Mouse (Mus musculus): Measurements from ENCODE around the gene Lclat1. TPM values are rescaled to one million over a fixed set of nuclear protein-coding genes. Genes with fewer than 3 reads are reported as not detected.

Gene Lclat1
- total and polyA plus RNA-seq, 3 experiments = 6.3 to 9.6 (median 7.0) TPM

DNA sequence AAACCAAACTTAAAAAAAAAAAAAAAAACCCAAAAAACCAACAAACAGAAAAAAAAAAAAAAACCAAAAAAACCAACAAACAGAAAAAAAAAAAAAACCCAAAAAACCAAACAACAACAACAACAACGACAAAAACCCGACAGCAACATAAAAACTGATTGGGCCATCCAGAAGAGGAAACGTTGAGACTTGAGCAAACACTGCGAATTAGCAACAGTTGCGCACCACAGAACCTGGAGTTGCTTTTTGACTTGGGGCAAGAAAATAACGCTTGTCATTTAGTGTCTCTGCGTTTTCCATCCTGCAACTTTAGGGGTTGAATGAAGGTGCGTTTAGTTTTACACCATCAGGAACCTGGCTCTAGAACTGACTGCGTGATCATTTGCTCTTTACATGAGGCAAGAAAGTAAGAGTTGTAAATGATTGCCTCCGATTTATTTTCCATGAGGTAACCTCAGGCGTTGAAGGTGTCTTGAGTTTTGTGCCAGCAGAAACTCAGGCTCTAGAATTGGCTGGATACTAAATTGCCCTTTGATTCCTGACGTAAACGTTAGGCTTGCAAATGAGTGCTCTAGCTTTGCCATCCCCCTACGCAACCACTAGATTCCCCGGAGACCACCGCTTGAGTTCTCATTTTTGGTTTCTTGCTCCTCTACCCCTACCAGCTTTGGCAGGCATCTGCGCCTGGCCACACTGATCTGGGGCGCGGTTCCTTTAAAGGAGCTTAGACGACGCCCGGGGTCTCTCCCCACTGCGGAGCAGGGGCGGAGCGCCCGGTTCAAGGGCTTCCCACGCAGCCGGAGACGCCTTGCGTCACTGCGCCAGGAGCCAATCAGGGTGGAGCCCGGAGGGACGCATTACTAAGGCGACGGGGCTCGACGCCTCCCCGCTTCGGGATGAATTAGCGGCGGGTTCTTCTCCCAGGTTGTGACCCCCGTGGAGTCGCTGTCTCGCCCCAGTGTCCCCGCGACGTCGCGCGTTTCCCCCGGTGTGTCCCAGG, at the start of gene Lclat1 (continued):
- no peak for TF ChIP-seq BHLHE40 (IDR thresholded peaks at IDR 0.05; ENCODE audit: low read depth, low read length)
- TF ChIP-seq NRF1 (IDR thresholded peaks at IDR 0.05; ENCODE audit: low read depth, low read length) = peak; percentile 60

DNA sequence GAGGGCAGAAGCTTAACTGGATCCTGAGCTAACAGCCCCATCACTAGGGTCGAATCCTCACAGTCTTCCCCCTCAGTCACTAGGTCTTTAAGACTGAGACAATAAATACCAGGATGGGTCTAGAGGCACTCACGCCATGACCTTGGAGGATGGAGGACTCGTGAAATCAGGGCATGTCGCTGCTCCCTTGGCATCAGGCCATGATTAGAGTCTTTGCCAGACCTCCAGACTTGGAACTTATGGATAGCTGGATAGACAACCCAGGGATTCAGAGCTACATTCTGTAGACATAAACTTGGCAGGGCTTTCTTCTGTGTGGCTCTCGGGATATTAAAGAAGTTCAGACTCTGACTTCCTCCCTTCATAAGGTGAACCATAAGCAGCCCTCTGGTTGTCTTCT, 49.5 kb upstream of the Lclat1 start:
- dilution Hi-C loops (cut with MboI; ENCODE audit: extremely low pct_ligation_motif_present, extremely low pct_unique_long_range_greater_than_20kb, low sequenced_read_pairs) = no loop called here
- H3K4me3 ChIP-seq (replicated peaks in 1 of 3; ENCODE audit: low read depth in 2 of 3, low read length in 2 of 3, poor library complexity in 1 of 3) = no peak overlapping the region
- no peaks in the 10 kb centered on the region for H3K79me2 ChIP-seq (replicated peaks; ENCODE audit: control insufficient read depth, extremely low read depth, insufficient read depth, poor library complexity, severe bottlenecking)
- H3K36me3 ChIP-seq (replicated peaks in 1 of 2; ENCODE audit: control insufficient read depth in 1 of 2, insufficient read depth in 1 of 2, low read length in 1 of 2) = no peaks in the 10 kb centered on the region
- TF ChIP-seq CHD2 (IDR thresholded peaks at IDR 0.05; ENCODE audit: low read length) (no peak), ETS1 (conservative IDR thresholded peaks at IDR 0.05; ENCODE audit: low read depth, low read length) (no peak), CTCF (conservative IDR thresholded peaks at IDR 0.05 in 1 of 2, IDR thresholded peaks at IDR 0.05 in 1 of 2; ENCODE audit: low read depth in 2 of 2, low read length in 2 of 2) (no peak), RCOR1 (conservative IDR thresholded peaks at IDR 0.05; ENCODE audit: low read depth, low read length) (no peak), ZNF384 (IDR thresholded peaks at IDR 0.05; ENCODE audit: low read depth, low read length) (no peak), MXI1 (IDR thresholded peaks at IDR 0.05; ENCODE audit: low read depth, low read length) (no peak), POLR2A (IDR thresholded peaks at IDR 0.05; ENCODE audit: low read depth, low read length) (no peak), MAX (IDR thresholded peaks at IDR 0.05; ENCODE audit: low read length) (no peak), ELF1 (IDR thresholded peaks at IDR 0.05; ENCODE audit: low read depth, low read length) (no peak), MEF2A (IDR thresholded peaks at IDR 0.05; ENCODE audit: borderline replicate concordance, low read depth, low read length) (no peak), CHD1 (IDR thresholded peaks at IDR 0.05; ENCODE audit: low read depth, low read length) (no peak), ZKSCAN1 (IDR thresholded peaks at IDR 0.05; ENCODE audit: borderline replicate concordance, low read depth, low read length) (no peak), ZMIZ1 (IDR thresholded peaks at IDR 0.05; ENCODE audit: low read depth, low read length) (no peak), UBTF (IDR thresholded peaks at IDR 0.05; ENCODE audit: low read depth, low read length) (no peak)
- no peaks in the 10 kb centered on the region for H3K9me3 ChIP-seq (replicated peaks; ENCODE audit: low read length)
- H3K27me3 ChIP-seq (replicated peaks) = no peaks in the 10 kb centered on the region
- no peak overlapping the region for H3K27ac ChIP-seq (ENCODE audit: insufficient read depth, low read depth)
- no peak for DNase-seq (ENCODE audit: extremely low read depth)
- in situ Hi-C loops (cut with MboI; ENCODE audit: low pct_ligation_motif_present, low pct_unique_long_range_greater_than_20kb, low sequenced_read_pairs) = no loop called here
- no peak overlapping the region for H3K4me2 ChIP-seq (ENCODE audit: insufficient read depth, low read depth, poor library complexity, severe bottlenecking)
- no peak overlapping the region for H3K9ac ChIP-seq (ENCODE audit: insufficient read depth, low read depth)
- peaks cover 0 to 19% of the 10 kb centered on the region in 2 experiments; a peak in 2 of 4 replicates for H3K4me1 ChIP-seq (ENCODE audit: control insufficient read depth in 1 of 2, insufficient read depth in 2 of 2)

GRCm38 (mm10) chr17:73060224-73060896, 47.4 kb upstream of the Lclat1 start:
- Histone ChIP-seq H3K27me3 (replicated peaks) (no peaks in the 10 kb centered on the region), H3K4me3 (replicated peaks in 1 of 3; ENCODE audit: low read depth in 2 of 3, low read length in 2 of 3, poor library complexity in 1 of 3) (no peak overlapping the region), H3K36me3 (replicated peaks in 1 of 2; ENCODE audit: control insufficient read depth in 1 of 2, insufficient read depth in 1 of 2, low read length in 1 of 2) (no peaks in the 10 kb centered on the region), H3K27ac (ENCODE audit: insufficient read depth, low read depth) (no peak overlapping the region), H3K9me3 (replicated peaks; ENCODE audit: low read length) (no peaks in the 10 kb centered on the region), H3K9ac (ENCODE audit: insufficient read depth, low read depth) (no peak overlapping the region), H3K79me2 (replicated peaks; ENCODE audit: control insufficient read depth, extremely low read depth, insufficient read depth, poor library complexity, severe bottlenecking) (no peaks in the 10 kb centered on the region), H3K4me1 (ENCODE audit: control insufficient read depth in 1 of 2, insufficient read depth in 2 of 2) (0 out of 4 replicates have a peak, but pooled peaks cover 0 to 2% of the 10 kb centered on the region in 2 experiments), H3K4me2 (ENCODE audit: insufficient read depth, low read depth, poor library complexity, severe bottlenecking) (no peak overlapping the region)
- in situ Hi-C loops (cut with MboI; ENCODE audit: low pct_ligation_motif_present, low pct_unique_long_range_greater_than_20kb, low sequenced_read_pairs) = no loop called here
- TF ChIP-seq RAD21 (IDR thresholded peaks at IDR 0.05; ENCODE audit: low read depth, low read length) = no peak
- no peak for TF ChIP-seq GABPA (IDR thresholded peaks at IDR 0.05; ENCODE audit: insufficient replicate concordance, low read depth, low read length)
- TF ChIP-seq POLR2AphosphoS2 (IDR thresholded peaks at IDR 0.05; ENCODE audit: low read depth, low read length) = no peak
- TF ChIP-seq ZC3H11A (IDR thresholded peaks at IDR 0.05; ENCODE audit: low read depth, low read length) = no peak
- no peak for TF ChIP-seq CHD2 (IDR thresholded peaks at IDR 0.05; ENCODE audit: low read length)
- no peak for TF ChIP-seq BHLHE40 (IDR thresholded peaks at IDR 0.05; ENCODE audit: low read depth, low read length)
- no peak for TF ChIP-seq USF2 (conservative IDR thresholded peaks at IDR 0.05; ENCODE audit: low read depth, low read length)
- no peak for TF ChIP-seq MEF2A (IDR thresholded peaks at IDR 0.05; ENCODE audit: borderline replicate concordance, low read depth, low read length)
- no peak for DNase-seq (ENCODE audit: extremely low read depth)
- dilution Hi-C loops (cut with MboI; ENCODE audit: extremely low pct_ligation_motif_present, extremely low pct_unique_long_range_greater_than_20kb, low sequenced_read_pairs) = no loop called here

All from CH12.LX (cell line).